Mouse (Mus musculus) right cerebral cortex, postnatal 4 days (tissue): ENCODE results near the gene Nhlh1.

Source experiments
- DNase-seq: peaks from one replicate; pipeline ENCODE4 v3.0.0-alpha.2; 2022

The Nhlh1 gene

GRCm38 (mm10) chr1:172057491-172057921, at the start of gene Nhlh1:
Nhlh1 (minus strand) TSS chr1:172057573.
- no peak for DNase-seq

- DNase-seq, result no peak
These were observed 47.7 kb upstream of the Nhlh1 start for GRCm38 (mm10) chr1:172105101-172105500.

GRCm38 (mm10) chr1:172103619-172104018, 46.2 kb upstream of the Nhlh1 start:
- DNase-seq, result no peak

- peak; percentile 15 for DNase-seq
These were observed 42.1 kb upstream of the Nhlh1 start for GRCm38 (mm10) chr1:172099325-172100033.

GRCm38 (mm10) chr1:172095202-172095601, 37.8 kb upstream of the Nhlh1 start:
- DNase-seq, result no peak

- no peak for DNase-seq
These were observed 36.9 kb upstream of the Nhlh1 start for GRCm38 (mm10) chr1:172094295-172094694.

GRCm38 (mm10) chr1:172093522-172093921, 36.1 kb upstream of the Nhlh1 start:
- DNase-seq, result no peak

- no peak for DNase-seq
These were observed 25.6 kb upstream of the Nhlh1 start for GRCm38 (mm10) chr1:172082899-172083445.

GRCm38 (mm10) chr1:172082101-172082898, 24.9 kb upstream of the Nhlh1 start, which contains the start of the genes Copa and Ncstn:
Copa (plus strand) TSS chr1:172082529.
Ncstn (minus strand) TSS chr1:172082795.
- peak; percentile 86 for DNase-seq

GRCm38 (mm10) chr1:172077981-172078380, 20.6 kb upstream of the Nhlh1 start:
- no peak for DNase-seq

- no peak for DNase-seq
These were observed 15.2 kb upstream of the Nhlh1 start for GRCm38 (mm10) chr1:172072604-172073003.

- DNase-seq, result no peak
These were observed 14.2 kb upstream of the Nhlh1 start for GRCm38 (mm10) chr1:172071556-172071955.

GRCm38 (mm10) chr1:172070227-172070626, 12.9 kb upstream of the Nhlh1 start:
- no peak for DNase-seq

GRCm38 (mm10) chr1:172064613-172065141, 7.3 kb upstream of the Nhlh1 start:
- DNase-seq, result peak; percentile 29

- DNase-seq, result no peak
These were observed 6.1 kb upstream of the Nhlh1 start for GRCm38 (mm10) chr1:172063291-172064023.

GRCm38 (mm10) chr1:172062101-172062500, 4.7 kb upstream of the Nhlh1 start:
- no peak for DNase-seq

GRCm38 (mm10) chr1:172061217-172061616, 3.8 kb upstream of the Nhlh1 start:
- DNase-seq, result no peak

- no peak for DNase-seq
These were observed 3.3 kb upstream of the Nhlh1 start for GRCm38 (mm10) chr1:172060659-172061058.

- DNase-seq, result no peak
These were observed 1.5 kb upstream of the Nhlh1 start for GRCm38 (mm10) chr1:172058874-172059273.

- no peak for DNase-seq
These were observed 948 bp upstream of the Nhlh1 start for GRCm38 (mm10) chr1:172058321-172058720.

- no peak for DNase-seq
These were observed 1.1 kb downstream of the Nhlh1 start for GRCm38 (mm10) chr1:172056251-172056650.

- DNase-seq, result peak; percentile 34
These were observed 3.6 kb downstream of the Nhlh1 start for GRCm38 (mm10) chr1:172053541-172054440.
